Mouse (Mus musculus): ENCODE data around the gene AC134908.4. TPM values are rescaled to one million over a fixed set of nuclear protein-coding genes. Genes with fewer than 3 reads are reported as not detected.
A peak's percentile ranks its signal among the peaks of the same experiment; 100 is the strongest.

The AC134908.4 gene
- polyA plus RNA-seq, 1 experiment from 2014 or later, result 0.40 TPM

- Histone ChIP-seq H3K27ac (ENCODE audit: low read length) (peak overlapping the region; percentile 5; the same call in 1 of the 2 replicates), H3K4me1 (ENCODE audit: insufficient read depth, low read length) (peaks cover 63% of the 10 kb centered on the region), H3K4me2 (replicated peaks; ENCODE audit: low read depth, low read length) (no peak overlapping the region), H3K27me3 (ENCODE audit: insufficient read depth, low read length) (no peaks in the 10 kb centered on the region), H3K36me3 (ENCODE audit: insufficient read depth, low read length) (0 out of 2 replicates have a peak, but pooled peaks cover 2% of the 10 kb centered on the region), H3K4me3 (ENCODE audit: low read length) (no peak overlapping the region), H3K9ac (replicated peaks; ENCODE audit: low read length) (no peak overlapping the region), H3K9me3 (ENCODE audit: low read length) (no peaks in the 10 kb centered on the region)
- no peak for ATAC-seq (ENCODE audit: low FRiP score, low TSS enrichment)
- WGBS, result 79% methylated on average over 13 of the region's 13 CpGs
Observed at GRCm38 (mm10) chr17:25794197-25794596, 1.3 kb downstream of the AC134908.4 start.

DNA sequence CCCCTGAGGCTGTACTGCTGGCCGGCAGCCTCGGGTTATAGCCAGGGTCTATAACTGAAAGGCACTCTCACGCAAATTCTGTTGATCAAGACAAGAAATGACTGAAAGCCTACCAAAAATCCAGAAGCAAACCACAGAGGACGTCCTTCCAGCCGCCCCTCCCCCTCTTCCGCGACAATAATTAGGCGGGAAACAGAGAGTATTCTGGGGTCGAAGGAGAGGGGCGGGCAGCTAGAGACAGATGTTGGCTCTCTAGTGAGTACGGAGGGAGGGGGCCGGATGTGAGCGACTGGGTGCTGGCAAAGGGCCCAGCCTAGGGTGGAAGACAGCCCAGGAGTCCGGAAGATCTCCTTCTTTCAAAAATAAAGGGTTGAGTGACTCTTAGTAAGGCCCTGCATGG lies 2.8 kb downstream of the AC134908.4 start, which contains the start of gene Fam173a:
Gene Fam173a, minus strand, starts transcription at position 287 of the 400 bp plus-strand sequence.
- Histone ChIP-seq H3K4me1 (ENCODE audit: insufficient read depth, low read length) (peaks cover 62% of the 10 kb centered on the region), H3K9me3 (ENCODE audit: low read length) (no peaks in the 10 kb centered on the region), H3K9ac (replicated peaks; ENCODE audit: low read length) (peak within 1 kb of the TSS; percentile 85), H3K36me3 (ENCODE audit: insufficient read depth, low read length) (0 out of 2 replicates have a peak, but pooled peaks cover 2% of the 10 kb centered on the region), H3K4me2 (replicated peaks; ENCODE audit: low read depth, low read length) (peak within 1 kb of the TSS; percentile 93), H3K27ac (ENCODE audit: low read length) (peak within 1 kb of the TSS; percentile 99), H3K27me3 (ENCODE audit: insufficient read depth, low read length) (no peaks in the 10 kb centered on the region), H3K4me3 (ENCODE audit: low read length) (peak within 1 kb of the TSS; percentile 95)
- under 1% methylated on average over 12 of the region's 14 CpGs for WGBS
- ATAC-seq (ENCODE audit: low FRiP score, low TSS enrichment), result peak; percentile 61

- H3K27ac ChIP-seq (ENCODE audit: low read length), result peak overlapping the region; percentile 99
- H3K36me3 ChIP-seq (ENCODE audit: insufficient read depth, low read length), result 0 out of 2 replicates have a peak, but pooled peaks cover 2% of the 10 kb centered on the region
- ATAC-seq (ENCODE audit: low FRiP score, low TSS enrichment), result peak; percentile 42
- under 1% methylated on average over 45 of the region's 45 CpGs for WGBS
- H3K4me1 ChIP-seq (ENCODE audit: insufficient read depth, low read length), result peaks cover 56% of the 10 kb centered on the region
- H3K9me3 ChIP-seq (ENCODE audit: low read length), result no peaks in the 10 kb centered on the region
- peak overlapping the region; percentile 95 for H3K4me3 ChIP-seq (ENCODE audit: low read length)
- no peaks in the 10 kb centered on the region for H3K27me3 ChIP-seq (ENCODE audit: insufficient read depth, low read length)
- peak overlapping the region; percentile 85 for H3K9ac ChIP-seq (replicated peaks; ENCODE audit: low read length)
- peak overlapping the region; percentile 93 for H3K4me2 ChIP-seq (replicated peaks; ENCODE audit: low read depth, low read length)
Observed at GRCm38 (mm10) chr17:25791843-25792527, 3.5 kb downstream of the AC134908.4 start.

DNA sequence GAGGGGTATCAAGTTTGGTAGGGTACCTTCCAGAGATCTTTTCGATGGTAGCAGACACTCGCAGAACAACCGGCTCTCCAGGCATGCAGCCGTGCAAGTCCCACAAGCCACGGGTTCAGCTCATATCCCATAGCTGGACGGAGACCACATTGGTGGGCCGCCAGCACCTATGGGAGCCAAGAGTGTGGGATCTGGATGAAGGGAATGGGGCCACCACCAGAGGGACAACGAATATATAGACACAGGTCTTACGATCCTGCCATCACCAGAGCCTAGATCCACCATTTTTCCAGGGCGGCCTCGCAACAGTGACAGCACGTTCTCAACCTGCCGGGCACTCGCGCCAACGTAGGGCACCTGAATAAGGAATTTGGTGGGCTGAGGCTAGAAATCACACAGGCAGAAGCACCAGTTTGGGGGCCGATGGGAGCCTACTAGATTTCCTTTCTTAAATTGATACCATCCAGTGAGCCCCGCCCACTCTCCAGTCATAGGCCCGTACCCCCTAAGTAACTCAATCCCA lies 4.1 kb downstream of the AC134908.4 start:
- Histone ChIP-seq H3K9me3 (ENCODE audit: low read length) (no peaks in the 10 kb centered on the region), H3K4me1 (ENCODE audit: insufficient read depth, low read length) (peaks cover 54% of the 10 kb centered on the region), H3K36me3 (ENCODE audit: insufficient read depth, low read length) (0 out of 2 replicates have a peak, but pooled peaks cover 2% of the 10 kb centered on the region), H3K4me2 (replicated peaks; ENCODE audit: low read depth, low read length) (peak overlapping the region; percentile 93), H3K27ac (ENCODE audit: low read length) (peak overlapping the region; percentile 99), H3K27me3 (ENCODE audit: insufficient read depth, low read length) (no peaks in the 10 kb centered on the region), H3K4me3 (ENCODE audit: low read length) (peak overlapping the region; percentile 95), H3K9ac (replicated peaks; ENCODE audit: low read length) (peak overlapping the region; percentile 85)
- no peak for ATAC-seq (ENCODE audit: low FRiP score, low TSS enrichment)
- 24% methylated on average over 19 of the region's 19 CpGs for WGBS

DNA sequence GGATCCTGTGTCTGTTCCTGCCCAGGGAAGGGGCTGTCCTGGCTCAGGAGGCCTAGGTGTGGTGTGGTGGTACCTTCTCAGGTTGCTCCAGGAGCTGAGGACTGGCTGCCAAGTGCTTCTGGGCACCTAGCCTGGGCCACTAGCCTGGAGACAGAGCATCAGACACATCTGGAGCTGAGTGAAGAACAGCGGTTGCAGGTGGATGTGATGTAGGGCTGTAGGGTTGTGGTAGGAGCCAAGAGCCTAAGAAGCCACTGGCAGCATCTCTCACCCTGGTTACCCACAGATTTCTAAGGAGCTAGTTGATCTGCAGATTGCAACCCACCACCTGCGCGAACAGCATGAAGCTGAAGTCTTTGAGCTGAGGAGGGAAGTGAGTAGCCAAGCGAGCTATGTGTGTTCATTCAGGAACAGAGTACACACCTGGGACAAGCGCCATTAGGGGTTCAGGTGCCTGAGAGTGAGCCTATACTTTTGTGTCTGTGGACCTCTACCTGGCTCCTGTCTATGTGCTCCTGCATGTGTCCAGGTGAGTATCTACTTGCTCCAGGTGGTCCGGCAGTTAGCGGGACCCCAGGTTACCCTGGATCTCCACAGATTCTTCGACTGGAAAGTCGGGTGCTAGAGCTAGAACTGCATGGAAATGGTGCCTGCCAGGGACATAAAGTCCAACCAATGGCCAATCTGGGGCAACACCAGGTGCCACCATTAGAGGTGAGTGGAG lies 8.5 kb downstream of the AC134908.4 start:
- Histone ChIP-seq H3K9me3 (ENCODE audit: low read length) (no peaks in the 10 kb centered on the region), H3K9ac (replicated peaks; ENCODE audit: low read length) (no peak overlapping the region), H3K4me1 (ENCODE audit: insufficient read depth, low read length) (peaks cover 29% of the 10 kb centered on the region), H3K27ac (ENCODE audit: low read length) (no peak overlapping the region), H3K4me2 (replicated peaks; ENCODE audit: low read depth, low read length) (no peak overlapping the region), H3K36me3 (ENCODE audit: insufficient read depth, low read length) (peaks cover 16% of the 10 kb centered on the region), H3K27me3 (ENCODE audit: insufficient read depth, low read length) (no peaks in the 10 kb centered on the region), H3K4me3 (ENCODE audit: low read length) (no peak overlapping the region)
- WGBS, result 91% methylated on average over 9 of the region's 9 CpGs
- no peak for ATAC-seq (ENCODE audit: low FRiP score, low TSS enrichment)

GRCm38 (mm10) chr17:25786280-25786679 lies 9.2 kb downstream of the AC134908.4 start, which contains the start of gene Ccdc78:
Gene Ccdc78 (plus strand): TSS chr17:25786580.
- Histone ChIP-seq H3K9ac (replicated peaks; ENCODE audit: low read length) (peak within 1 kb of the TSS; percentile 86), H3K4me3 (ENCODE audit: low read length) (peak within 1 kb of the TSS; percentile 85), H3K36me3 (ENCODE audit: insufficient read depth, low read length) (peaks cover 22% of the 10 kb centered on the region), H3K27ac (ENCODE audit: low read length) (peak within 1 kb of the TSS; percentile 95), H3K4me1 (ENCODE audit: insufficient read depth, low read length) (peaks cover 26% of the 10 kb centered on the region), H3K9me3 (ENCODE audit: low read length) (no peaks in the 10 kb centered on the region), H3K27me3 (ENCODE audit: insufficient read depth, low read length) (no peaks in the 10 kb centered on the region), H3K4me2 (replicated peaks; ENCODE audit: low read depth, low read length) (peak within 1 kb of the TSS; percentile 90)
- ATAC-seq (ENCODE audit: low FRiP score, low TSS enrichment), result no peak
- WGBS, result 78% methylated on average over 3 of the region's 3 CpGs

- H3K36me3 ChIP-seq (ENCODE audit: insufficient read depth, low read length), result peaks cover 30% of the 10 kb centered on the region
- under 1% methylated on average over 23 of the region's 23 CpGs for WGBS
- H3K4me1 ChIP-seq (ENCODE audit: insufficient read depth, low read length), result peaks cover 16% of the 10 kb centered on the region
- peak within 1 kb of the TSS; percentile 90 for H3K4me2 ChIP-seq (replicated peaks; ENCODE audit: low read depth, low read length)
- no peaks in the 10 kb centered on the region for H3K27me3 ChIP-seq (ENCODE audit: insufficient read depth, low read length)
- no peaks in the 10 kb centered on the region for H3K9me3 ChIP-seq (ENCODE audit: low read length)
- peak within 1 kb of the TSS; percentile 95 for H3K27ac ChIP-seq (ENCODE audit: low read length)
- H3K4me3 ChIP-seq (ENCODE audit: low read length), result peak within 1 kb of the TSS; percentile 85
- H3K9ac ChIP-seq (replicated peaks; ENCODE audit: low read length), result peak within 1 kb of the TSS; percentile 86
- peak; percentile 79 for ATAC-seq (ENCODE audit: low FRiP score, low TSS enrichment)
Observed at GRCm38 (mm10) chr17:25785281-25785745, 10.1 kb downstream of the AC134908.4 start, which contains the start of gene Haghl. Gene Haghl (minus strand): TSS chr17:25785673.

DNA sequence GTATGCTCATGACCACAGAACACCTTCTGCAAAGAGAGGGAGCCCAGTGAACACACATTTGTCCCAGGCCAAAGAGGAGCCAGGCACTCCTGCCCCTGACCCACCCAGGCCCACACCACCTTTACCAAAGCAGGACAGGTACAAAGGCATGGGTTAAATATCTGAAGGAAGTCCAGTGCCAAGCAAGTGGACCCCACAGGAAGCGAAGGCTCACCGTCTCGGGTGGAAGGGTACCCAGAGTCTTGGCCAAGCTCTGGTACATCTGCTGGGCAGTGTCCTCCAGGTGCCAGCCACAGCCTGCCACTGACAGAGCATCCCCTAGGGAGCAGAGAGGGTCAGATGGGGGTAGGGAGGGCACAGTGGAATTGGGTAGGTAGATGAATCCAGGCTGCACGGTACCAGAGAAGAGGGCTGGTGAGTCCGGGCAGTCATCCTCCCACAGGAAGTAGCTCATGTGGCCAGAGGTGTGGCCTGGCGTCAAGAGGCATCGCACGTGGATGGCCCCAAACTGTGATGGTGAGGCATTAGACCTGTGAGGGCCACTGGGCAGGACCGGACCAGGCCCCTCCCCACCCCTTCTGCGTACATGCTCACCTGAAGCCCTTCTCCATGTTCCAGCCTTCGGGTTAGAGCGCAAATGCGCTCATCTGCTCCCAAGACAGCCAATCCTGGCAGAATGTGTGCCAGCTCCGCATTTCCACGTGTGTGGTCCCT lies 11.4 kb downstream of the AC134908.4 start:
- no peaks in the 10 kb centered on the region for H3K9me3 ChIP-seq (ENCODE audit: low read length)
- no peak for ATAC-seq (ENCODE audit: low FRiP score, low TSS enrichment)
- peaks cover 36% of the 10 kb centered on the region for H3K36me3 ChIP-seq (ENCODE audit: insufficient read depth, low read length)
- no peak overlapping the region for H3K27ac ChIP-seq (ENCODE audit: low read length)
- WGBS, result 71% methylated on average over 15 of the region's 15 CpGs
- H3K27me3 ChIP-seq (ENCODE audit: insufficient read depth, low read length), result no peaks in the 10 kb centered on the region
- peak overlapping the region; percentile 86 for H3K9ac ChIP-seq (replicated peaks; ENCODE audit: low read length)
- H3K4me3 ChIP-seq (ENCODE audit: low read length), result peak overlapping the region; percentile 85
- peak overlapping the region; percentile 90 for H3K4me2 ChIP-seq (replicated peaks; ENCODE audit: low read depth, low read length)
- peaks cover 16% of the 10 kb centered on the region for H3K4me1 ChIP-seq (ENCODE audit: insufficient read depth, low read length)

DNA sequence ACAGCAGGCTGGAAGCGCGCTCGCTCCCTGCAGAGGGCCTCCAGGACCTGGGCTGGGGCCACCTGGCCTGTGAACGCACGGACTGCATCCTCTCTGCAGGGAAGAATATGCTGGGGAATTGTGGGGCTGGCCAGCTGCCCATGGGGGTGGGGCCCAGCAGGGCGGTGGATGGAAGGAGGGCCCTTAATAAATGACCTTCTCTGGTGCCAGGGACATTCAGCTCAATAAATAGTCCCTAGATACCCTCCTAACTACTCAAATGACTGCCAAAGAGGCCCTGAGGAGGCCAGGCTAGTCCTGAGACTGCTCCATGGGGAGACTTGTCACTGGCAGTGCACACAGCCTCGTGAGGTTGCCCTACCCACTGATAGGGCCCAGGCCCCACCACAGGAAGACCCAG lies 12.4 kb downstream of the AC134908.4 start:
- peaks cover 36% of the 10 kb centered on the region for H3K36me3 ChIP-seq (ENCODE audit: insufficient read depth, low read length)
- 81% methylated on average over 7 of the region's 7 CpGs for WGBS
- H3K9ac ChIP-seq (replicated peaks; ENCODE audit: low read length), result no peak overlapping the region
- H3K9me3 ChIP-seq (ENCODE audit: low read length), result no peaks in the 10 kb centered on the region
- no peak overlapping the region for H3K4me3 ChIP-seq (ENCODE audit: low read length)
- H3K4me1 ChIP-seq (ENCODE audit: insufficient read depth, low read length), result peaks cover 16% of the 10 kb centered on the region
- H3K27ac ChIP-seq (ENCODE audit: low read length), result no peak overlapping the region
- ATAC-seq (ENCODE audit: low FRiP score, low TSS enrichment), result no peak
- H3K27me3 ChIP-seq (ENCODE audit: insufficient read depth, low read length), result no peaks in the 10 kb centered on the region
- H3K4me2 ChIP-seq (replicated peaks; ENCODE audit: low read depth, low read length), result no peak overlapping the region
